Mouse (Mus musculus) ES-Bruce4 (cell line): ENCODE measurements around the gene Calr. TPM values are rescaled to one million over a fixed set of nuclear protein-coding genes. Genes with fewer than 3 reads are reported as not detected.

Experiments used
- H3K27ac ChIP-seq: 2 replicates; pipeline ENCODE4 v1.5.1; 2012; ENCODE audit warnings: low read length, inconsistent platforms; ENCODE audit not compliant: insufficient read depth
- H3K27me3 ChIP-seq: 2 replicates; pipeline ENCODE4 v1.6.1; 2012; ENCODE audit warnings: mild to moderate bottlenecking, low read length, inconsistent platforms; ENCODE audit not compliant: control insufficient read depth, poor library complexity, insufficient read depth, severe bottlenecking
- H3K36me3 ChIP-seq: 2 replicates; pipeline ENCODE4 v1.6.1; 2012; ENCODE audit warnings: inconsistent platforms, mild to moderate bottlenecking, low read length, moderate library complexity; ENCODE audit not compliant: control insufficient read depth, poor library complexity, insufficient read depth, severe bottlenecking
- H3K4me1 ChIP-seq: one replicate; pipeline ENCODE4 v1.8.1; 2011; ENCODE audit warnings: low read length; ENCODE audit not compliant: control insufficient read depth, insufficient read depth
- H3K4me3 ChIP-seq: 2 replicates; pipeline ENCODE4 v1.5.1; 2011; ENCODE audit warnings: low read depth, mild to moderate bottlenecking, low read length
- H3K9ac ChIP-seq: 2 replicates; pipeline ENCODE4 v1.6.1; 2012; ENCODE audit warnings: low read depth, mild to moderate bottlenecking, inconsistent platforms; ENCODE audit not compliant: poor library complexity, severe bottlenecking
- H3K9me3 ChIP-seq: replicated peaks from 2 replicates; pipeline ENCODE4 v1.6.1; 2012; ENCODE audit warnings: mild to moderate bottlenecking, low read length, inconsistent platforms; ENCODE audit not compliant: control insufficient read depth, poor library complexity, insufficient read depth, severe bottlenecking
- CTCF ChIP-seq: IDR thresholded peaks from one replicate; pipeline ENCODE4 v1.8.1; 2011; ENCODE audit warnings: low read depth, low read length
- EP300 ChIP-seq: IDR thresholded peaks from 2 replicates; pipeline ENCODE4 v1.6.1; 2011; ENCODE audit warnings: low read depth, low read length; ENCODE audit not compliant: insufficient read depth
- POLR2A ChIP-seq: IDR thresholded peaks from one replicate; pipeline ENCODE4 v1.8.1; 2011; ENCODE audit warnings: low read length; ENCODE audit not compliant: insufficient read depth
- polyA plus RNA-seq: library from polyadenylated mRNA; stranded (reverse); fragments of >200 nt; gene quantifications from 2 replicates; pipeline ENCODE4 v1.2.4, GENCODE M21; 2011; ENCODE audit warnings: low read depth; ENCODE audit not compliant: missing spikeins, insufficient read depth, insufficient read length

Gene Calr
- polyA plus RNA-seq, 1 experiment: 546 TPM

DNA sequence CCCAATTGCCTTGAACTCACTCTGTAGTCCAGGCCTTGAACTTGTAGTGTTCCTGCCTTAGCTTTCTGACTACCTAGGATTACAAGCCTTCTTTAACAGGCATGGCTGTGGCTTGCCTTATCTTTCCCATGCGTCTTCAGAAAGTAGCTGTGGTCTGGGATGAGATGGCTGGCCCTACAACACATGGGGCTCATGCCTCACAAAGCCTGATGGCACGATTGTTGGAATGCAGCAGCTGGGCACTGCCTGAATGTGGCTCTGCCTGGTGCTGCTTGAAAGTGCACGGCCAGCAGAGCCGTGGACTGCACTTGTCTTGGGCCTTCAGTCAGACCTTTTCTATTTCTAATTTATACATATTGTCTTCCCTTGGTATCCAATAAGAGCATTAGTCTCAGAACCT, 38.0 kb upstream of the Calr start:
- TF ChIP-seq POLR2A (no peak), EP300 (no peak), CTCF (no peak)
- no peak overlapping the region for H3K4me3 ChIP-seq
- peaks cover 65% of the 10 kb centered on the region for H3K36me3 ChIP-seq
- no peak overlapping the region for H3K27ac ChIP-seq
- H3K4me1 ChIP-seq: no peaks in the 10 kb centered on the region
- H3K27me3 ChIP-seq: no peaks in the 10 kb centered on the region
- no peak overlapping the region for H3K9ac ChIP-seq
- no peaks in the 10 kb centered on the region for H3K9me3 ChIP-seq

DNA sequence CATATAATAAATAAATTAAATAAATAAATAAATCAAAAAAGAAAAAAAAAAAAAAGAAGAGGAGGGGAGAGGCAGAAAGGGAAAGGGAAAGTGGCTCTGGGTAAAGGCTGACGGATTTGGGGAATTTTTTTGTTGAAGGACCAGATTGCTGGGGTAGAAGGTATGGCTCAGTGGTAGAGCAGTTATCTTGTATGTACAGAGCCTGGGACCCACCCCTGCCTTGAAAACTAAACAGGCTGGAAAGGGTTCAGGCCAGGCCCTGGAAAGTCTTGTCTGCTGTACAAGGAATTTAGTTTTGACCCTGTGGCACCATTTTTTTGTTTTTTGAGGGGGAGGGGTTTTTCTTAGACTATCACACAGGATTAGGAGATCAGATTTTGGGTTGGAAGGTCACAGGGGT, 32.2 kb upstream of the Calr start:
- no peaks in the 10 kb centered on the region for H3K4me1 ChIP-seq
- no peaks in the 10 kb centered on the region for H3K9me3 ChIP-seq
- no peak overlapping the region for H3K4me3 ChIP-seq
- TF ChIP-seq POLR2A (no peak), CTCF (no peak), EP300 (no peak)
- no peak overlapping the region; the same call in 1 of the 2 replicates for H3K9ac ChIP-seq
- H3K27me3 ChIP-seq: no peaks in the 10 kb centered on the region
- peaks cover 38% of the 10 kb centered on the region for H3K36me3 ChIP-seq
- H3K27ac ChIP-seq: no peak overlapping the region; the same call in 1 of the 2 replicates

DNA sequence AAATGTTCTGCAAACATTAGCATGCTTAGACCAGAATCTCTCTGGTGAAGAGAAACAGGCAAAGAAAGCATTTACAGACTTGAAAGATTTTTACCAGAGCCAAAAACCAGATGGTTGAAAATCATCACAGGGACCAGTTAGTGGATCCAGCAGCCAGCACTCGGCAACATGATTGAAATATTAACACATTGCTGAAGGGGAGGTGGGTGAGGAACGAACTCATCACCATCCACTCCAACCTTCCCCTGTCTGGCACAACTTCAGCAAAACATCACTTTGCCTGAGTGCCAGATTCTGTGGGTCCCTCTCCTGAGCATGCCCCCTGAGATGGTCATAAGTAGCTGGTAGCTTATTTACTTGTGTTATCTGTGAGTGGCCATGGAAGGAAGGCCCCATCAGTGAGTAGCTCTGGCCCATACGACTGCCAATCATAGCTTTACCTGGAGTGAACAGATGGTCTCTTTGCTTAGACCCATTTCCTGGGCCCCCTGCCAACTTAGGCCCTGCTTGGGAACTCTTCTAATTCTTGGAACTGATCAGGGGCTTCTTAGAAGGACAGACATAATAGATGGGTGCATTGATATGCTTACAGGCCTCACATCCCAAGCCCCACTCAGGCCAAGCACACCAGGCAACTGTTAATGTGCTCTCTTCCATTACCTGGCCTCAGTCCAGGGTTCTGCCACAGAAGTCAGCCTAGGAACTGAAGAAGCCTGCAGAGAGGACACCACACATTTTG, 30.7 kb upstream of the Calr start:
- H3K4me3 ChIP-seq: no peak overlapping the region
- no peaks in the 10 kb centered on the region for H3K27me3 ChIP-seq
- no peaks in the 10 kb centered on the region for H3K9me3 ChIP-seq
- TF ChIP-seq POLR2A (no peak), CTCF (no peak)
- no peak overlapping the region for H3K27ac ChIP-seq
- H3K9ac ChIP-seq: no peak overlapping the region
- peaks cover 3% of the 10 kb centered on the region for H3K4me1 ChIP-seq
- peaks cover 37% of the 10 kb centered on the region for H3K36me3 ChIP-seq

DNA sequence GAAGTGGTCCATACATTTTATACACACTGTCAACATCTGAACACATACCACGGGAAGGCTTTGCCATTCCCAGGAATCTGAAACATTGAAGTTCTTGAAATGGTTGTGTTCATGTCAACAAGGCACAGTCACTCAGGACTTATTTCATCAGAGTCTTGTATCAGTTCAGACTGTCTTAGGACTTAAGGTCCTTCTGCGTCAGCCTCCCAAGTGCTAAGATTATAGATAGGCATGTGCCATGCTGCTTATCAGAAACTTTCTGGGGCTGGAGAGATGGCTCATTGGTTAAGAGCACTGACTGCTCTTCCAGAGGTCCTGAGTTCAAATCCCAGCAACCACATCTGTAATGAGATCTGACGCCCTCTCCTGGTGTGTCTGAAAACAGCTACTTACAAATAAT, 27.6 kb upstream of the Calr start:
- Histone ChIP-seq H3K27ac (no peak overlapping the region), H3K4me3 (no peak overlapping the region), H3K9me3 (no peaks in the 10 kb centered on the region), H3K36me3 (peaks cover 27% of the 10 kb centered on the region), H3K9ac (no peak overlapping the region), H3K27me3 (no peaks in the 10 kb centered on the region), H3K4me1 (peaks cover 3% of the 10 kb centered on the region)
- TF ChIP-seq POLR2A (no peak), EP300 (no peak), CTCF (no peak)

DNA sequence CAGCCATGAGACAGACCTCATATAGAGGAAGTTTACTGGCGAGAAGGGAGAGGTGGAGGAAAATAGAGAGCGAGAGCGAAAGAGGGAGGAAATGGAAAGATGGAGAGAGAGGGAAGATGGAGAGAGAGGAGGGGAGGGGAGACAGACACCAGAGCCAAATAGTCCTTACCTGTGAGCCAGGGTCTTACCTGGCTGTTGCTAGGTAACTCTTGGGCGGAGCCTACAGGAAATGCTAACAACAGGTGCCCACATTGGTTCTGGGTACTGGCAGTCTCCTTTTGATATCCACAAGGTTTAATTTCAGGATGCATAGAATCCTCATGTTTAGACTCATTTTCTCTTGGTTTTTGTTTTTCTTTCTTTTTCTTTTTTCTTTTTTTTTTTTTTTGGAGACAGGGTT, 26.3 kb upstream of the Calr start:
- Histone ChIP-seq H3K9me3 (no peaks in the 10 kb centered on the region), H3K27me3 (no peaks in the 10 kb centered on the region), H3K4me1 (peaks cover 3% of the 10 kb centered on the region), H3K4me3 (peak overlapping the region; percentile 68), H3K9ac (peak overlapping the region; percentile 73), H3K36me3 (peaks cover 37% of the 10 kb centered on the region), H3K27ac (no peak overlapping the region)
- TF ChIP-seq EP300: no peak
- TF ChIP-seq POLR2A: no peak
- no peak for TF ChIP-seq CTCF

DNA sequence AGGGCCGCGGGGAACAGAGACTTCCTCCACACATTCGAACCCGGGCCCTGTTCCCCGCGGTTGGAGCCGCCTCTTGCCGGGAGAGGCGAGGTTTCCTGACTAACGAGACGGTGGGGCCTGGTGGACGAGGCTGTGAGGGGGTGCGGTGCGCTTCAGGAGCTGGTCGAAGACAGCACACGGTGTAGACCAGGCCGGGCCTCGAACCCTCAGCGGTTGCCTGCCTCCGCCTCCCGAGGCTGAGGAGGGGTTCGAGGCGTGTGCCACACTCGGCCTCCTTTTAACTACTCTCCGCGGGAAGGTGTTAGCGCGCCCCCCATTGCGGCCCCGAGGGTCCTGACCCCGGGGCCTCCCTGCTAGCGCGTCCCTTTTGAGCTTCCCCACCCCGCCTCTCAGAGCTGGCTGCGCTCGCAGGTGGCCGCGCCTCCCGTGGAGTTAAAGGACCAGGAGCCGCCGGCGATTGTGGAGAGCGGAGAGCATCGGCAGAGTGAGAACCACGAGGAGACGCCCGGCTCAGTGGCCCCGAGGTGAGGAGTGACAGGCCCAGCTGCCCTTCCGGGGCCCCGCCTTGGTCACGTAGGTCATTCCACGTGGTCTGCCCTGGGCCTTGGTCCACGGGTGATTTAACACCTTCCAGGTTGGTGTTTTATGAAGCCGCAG, 25.7 kb upstream of the Calr start:
- Histone ChIP-seq H3K27ac (no peak overlapping the region), H3K27me3 (no peaks in the 10 kb centered on the region), H3K4me1 (peaks cover 3% of the 10 kb centered on the region), H3K9ac (peak overlapping the region; percentile 73), H3K9me3 (no peaks in the 10 kb centered on the region), H3K4me3 (peak overlapping the region; percentile 68), H3K36me3 (peaks cover 37% of the 10 kb centered on the region)
- TF ChIP-seq EP300 (no peak), CTCF (no peak), POLR2A (no peak)
